Mouse (Mus musculus) cortical plate, adult 2 months (tissue): ENCODE measurements at regions not wholly inside any gene's neighbourhood (a gene's known extent, or its start where the extent isn't known, plus 50 kb on each side); places are given as distances from the start of the nearest gene placed in this dataset.

Experiments
- H3K27ac ChIP-seq: fragments of 200-500 bp; 2 replicates; pipeline ENCODE4 v1.5.1; 2012; ENCODE audit warnings: low read length, control low read depth, inconsistent platforms; ENCODE audit not compliant: insufficient read depth
- H3K4me1 ChIP-seq: fragments of 200-500 bp; 2 replicates; pipeline ENCODE4 v1.6.1; 2011; ENCODE audit warnings: low read length; ENCODE audit not compliant: control insufficient read depth, insufficient read depth
- H3K4me3 ChIP-seq: fragments of 200-500 bp; 2 replicates; pipeline ENCODE4 v1.5.1; 2011; ENCODE audit warnings: mild to moderate bottlenecking, low read length, control low read depth; ENCODE audit not compliant: insufficient read depth
- CTCF ChIP-seq: fragments of 200-500 bp; IDR thresholded peaks from 2 replicates; pipeline ENCODE4 v1.5.1; 2011; ENCODE audit warnings: mild to moderate bottlenecking, control low read depth, low read length; ENCODE audit not compliant: insufficient read depth; ENCODE audit errors: extremely low read depth
- POLR2A ChIP-seq: fragments of 200-500 bp; IDR thresholded peaks from 2 replicates; pipeline ENCODE4 v1.6.1; 2011; ENCODE audit warnings: mild to moderate bottlenecking, low read length, control low read depth; ENCODE audit not compliant: insufficient read depth; ENCODE audit errors: extremely low read depth

DNA sequence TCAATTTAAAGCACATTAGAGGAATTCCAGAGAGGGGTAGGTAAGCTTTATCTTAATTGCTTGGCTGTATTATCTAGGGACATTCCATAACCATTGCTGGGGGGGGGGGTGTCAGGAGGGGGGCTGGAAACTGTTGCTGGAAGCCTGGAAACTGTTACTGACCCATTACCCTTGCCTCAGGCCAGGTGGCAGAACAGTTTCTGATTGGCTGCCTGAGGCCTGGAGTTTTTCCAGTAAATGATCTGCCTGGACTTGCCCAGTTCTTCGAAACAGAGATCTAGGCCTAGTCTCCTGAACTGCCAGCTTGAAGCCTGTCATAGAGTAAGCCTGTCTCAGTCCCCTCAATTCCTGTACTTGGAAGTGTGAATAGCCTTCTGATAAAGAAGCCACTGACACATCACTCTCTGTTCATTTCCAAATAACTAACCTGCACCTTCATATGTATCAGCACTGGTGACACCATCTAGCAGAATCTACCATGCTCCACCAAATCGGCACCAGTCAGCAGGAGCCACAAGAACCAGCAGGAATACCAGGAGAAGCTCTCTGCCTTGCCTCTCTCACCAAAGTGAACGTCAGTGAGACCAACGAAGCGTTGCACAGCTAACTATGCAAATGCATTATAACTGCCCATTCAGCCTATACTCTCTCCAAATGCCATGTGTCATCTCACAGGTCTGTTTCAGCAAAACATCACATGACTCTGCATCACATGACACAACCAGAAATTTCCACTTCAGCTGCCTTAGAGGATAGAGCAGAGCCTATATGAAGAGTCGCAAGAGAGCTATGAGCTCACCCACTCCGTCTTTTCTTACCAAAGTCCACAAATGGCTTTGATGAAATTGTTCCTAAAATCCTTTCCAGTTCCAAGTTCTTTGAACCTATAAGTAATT lies 200.7 kb downstream of the Sp3 start:
- Histone ChIP-seq H3K4me1 (no peaks in the 10 kb centered on the region), H3K4me3 (no peak overlapping the region), H3K27ac (no peak overlapping the region)
- TF ChIP-seq POLR2A (no peak), CTCF (no peak)

GRCm38 (mm10) chr2:72781369-72782275 lies 198.6 kb downstream of the Sp3 start:
- Histone ChIP-seq H3K4me1 (no peaks in the 10 kb centered on the region), H3K27ac (no peak overlapping the region), H3K4me3 (no peak overlapping the region)
- no peak for TF ChIP-seq CTCF
- TF ChIP-seq POLR2A, result no peak

DNA sequence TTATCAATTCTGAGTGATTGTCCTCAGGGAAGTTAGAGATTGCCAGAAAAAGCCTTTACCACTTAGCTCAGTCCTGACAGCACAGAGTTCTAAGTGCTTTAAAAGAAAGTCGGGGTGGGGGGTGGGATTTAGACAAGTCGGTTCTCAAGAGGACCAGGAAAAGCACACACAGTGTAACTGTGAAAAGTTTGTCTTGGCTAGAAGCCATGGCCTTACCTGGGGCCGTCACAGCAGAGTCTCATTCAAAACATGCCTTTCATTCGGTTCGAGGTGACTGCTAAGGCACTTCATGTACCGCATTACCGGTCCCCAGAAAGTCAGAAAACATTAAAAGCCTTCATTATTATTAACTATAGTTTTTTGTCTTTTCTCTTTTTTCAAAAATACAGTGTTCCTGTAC lies 197.9 kb downstream of the Sp3 start:
- TF ChIP-seq CTCF, result no peak
- TF ChIP-seq POLR2A, result no peak
- Histone ChIP-seq H3K4me1 (no peaks in the 10 kb centered on the region), H3K27ac (no peak overlapping the region), H3K4me3 (no peak overlapping the region)

DNA sequence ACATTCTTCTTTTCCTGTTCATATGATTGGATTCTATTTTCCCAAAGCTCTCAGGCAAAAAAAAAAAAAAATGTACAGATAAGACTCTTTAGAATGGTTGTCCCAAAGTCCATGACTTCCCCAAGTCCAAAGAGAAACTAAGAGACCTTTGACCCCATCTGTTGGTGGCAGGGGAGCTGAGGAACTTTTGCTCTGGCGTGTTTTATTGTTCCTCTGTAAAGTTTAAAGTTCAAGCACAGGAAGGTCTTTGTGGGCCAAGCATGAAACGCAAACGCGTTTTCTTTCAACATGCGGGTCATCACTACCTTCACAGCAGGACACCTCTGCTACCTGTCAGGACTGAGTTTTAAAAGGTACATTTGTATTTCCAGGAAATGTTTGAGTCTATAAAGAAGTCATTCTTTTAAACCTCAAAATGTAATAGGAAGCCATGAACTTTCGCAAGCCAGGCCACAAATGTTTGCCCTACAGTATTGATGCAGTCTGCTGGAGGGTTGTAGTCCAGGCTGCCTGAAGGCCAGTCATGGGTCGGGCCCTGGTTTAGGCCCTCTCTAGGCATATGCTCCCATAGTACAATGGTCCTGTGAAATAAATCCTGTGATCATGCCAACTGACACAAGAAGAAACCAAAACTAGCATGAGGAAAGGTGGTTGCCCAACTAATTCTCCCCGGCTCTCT lies 194.7 kb downstream of the Sp3 start:
- Histone ChIP-seq H3K4me3 (no peak overlapping the region), H3K4me1 (no peaks in the 10 kb centered on the region), H3K27ac (no peak overlapping the region)
- TF ChIP-seq CTCF (no peak), POLR2A (no peak)

DNA sequence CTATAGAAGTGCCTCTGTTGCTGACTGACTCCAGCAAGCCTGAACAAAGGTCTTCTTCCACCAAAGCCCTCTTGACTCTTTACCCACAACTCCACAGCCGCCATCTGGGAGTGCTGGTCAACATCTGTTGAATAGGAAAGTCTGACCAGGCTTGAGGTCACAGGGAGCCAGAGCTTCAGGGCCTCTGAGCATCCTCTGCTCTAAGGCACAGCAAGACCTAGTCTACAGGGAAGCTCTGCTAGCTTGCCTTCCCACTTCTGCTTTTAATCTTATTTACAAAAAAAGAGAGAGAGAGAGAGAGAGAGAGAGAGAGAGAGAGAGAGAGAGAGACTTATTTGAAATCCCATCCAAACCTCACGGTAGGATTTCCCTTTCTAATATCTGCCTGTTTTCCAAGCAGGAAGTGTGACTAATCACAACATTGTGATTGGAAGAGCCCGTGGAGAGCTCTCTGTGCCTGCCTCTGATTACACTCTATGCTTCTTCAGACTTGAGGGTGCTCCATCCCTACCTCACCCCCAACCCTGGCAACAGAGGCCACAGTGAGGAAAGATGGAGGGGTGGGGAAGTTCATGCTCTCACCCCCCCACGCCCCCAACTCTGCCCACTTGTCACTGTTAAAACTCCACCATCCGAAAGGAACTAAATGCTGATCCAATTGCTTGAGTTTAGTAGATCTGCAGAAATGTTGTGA lies 194.1 kb downstream of the Sp3 start:
- H3K27ac ChIP-seq, result no peak overlapping the region
- H3K4me3 ChIP-seq, result no peak overlapping the region
- no peak for TF ChIP-seq CTCF
- no peak for TF ChIP-seq POLR2A
- H3K4me1 ChIP-seq, result no peaks in the 10 kb centered on the region

GRCm38 (mm10) chr2:72787616-72788015 lies 192.6 kb downstream of the Sp3 start:
- Histone ChIP-seq H3K27ac (no peak overlapping the region), H3K4me1 (no peaks in the 10 kb centered on the region), H3K4me3 (no peak overlapping the region)
- no peak for TF ChIP-seq POLR2A
- TF ChIP-seq CTCF, result no peak

GRCm38 (mm10) chr2:72791496-72791895 lies 188.8 kb downstream of the Sp3 start:
- H3K4me3 ChIP-seq, result no peak overlapping the region
- no peaks in the 10 kb centered on the region for H3K4me1 ChIP-seq
- TF ChIP-seq CTCF (no peak), POLR2A (no peak)
- H3K27ac ChIP-seq, result no peak overlapping the region

DNA sequence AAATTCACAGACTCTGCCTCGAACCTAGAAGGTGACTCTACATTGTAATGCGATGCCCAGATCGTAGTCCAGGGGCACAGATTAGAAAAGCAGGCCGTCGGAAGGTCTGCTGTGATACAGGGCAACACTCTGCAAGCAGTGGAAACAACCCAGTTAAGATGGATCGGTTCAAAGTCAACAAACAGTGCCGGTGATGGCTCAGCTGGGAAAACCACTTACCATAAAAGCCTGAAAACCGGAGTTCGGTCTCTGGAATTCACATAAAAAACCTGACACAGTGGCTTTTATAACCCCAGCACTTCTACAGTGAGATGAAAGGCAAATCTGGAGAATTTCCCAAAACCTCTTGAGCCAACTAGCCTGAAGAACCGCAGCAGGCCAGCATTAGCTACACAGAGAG lies 186.8 kb downstream of the Sp3 start:
- H3K4me3 ChIP-seq, result no peak overlapping the region
- H3K27ac ChIP-seq, result no peak overlapping the region
- no peaks in the 10 kb centered on the region for H3K4me1 ChIP-seq
- TF ChIP-seq CTCF, result no peak
- TF ChIP-seq POLR2A, result no peak

DNA sequence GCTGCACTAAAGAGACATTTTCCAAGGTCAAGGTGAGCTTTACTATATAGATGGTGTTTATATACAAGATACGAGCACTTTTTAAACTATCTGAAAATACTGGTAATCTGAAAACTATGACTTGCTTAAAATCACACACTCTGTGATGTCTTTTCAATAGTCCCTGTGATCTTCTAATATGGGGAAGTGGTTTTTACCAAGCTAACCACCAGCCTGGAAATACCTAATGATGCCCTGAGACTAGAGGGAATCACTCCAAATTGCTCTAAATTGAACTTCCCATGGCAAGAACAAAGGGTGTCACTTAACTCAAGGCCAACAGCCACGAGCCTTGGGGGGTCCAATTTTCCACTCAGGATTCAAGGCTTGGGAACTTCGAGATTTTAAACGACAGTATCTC lies 185.7 kb downstream of the Sp3 start:
- no peak for TF ChIP-seq CTCF
- TF ChIP-seq POLR2A, result no peak
- Histone ChIP-seq H3K4me1 (no peaks in the 10 kb centered on the region), H3K27ac (no peak overlapping the region), H3K4me3 (no peak overlapping the region)

DNA sequence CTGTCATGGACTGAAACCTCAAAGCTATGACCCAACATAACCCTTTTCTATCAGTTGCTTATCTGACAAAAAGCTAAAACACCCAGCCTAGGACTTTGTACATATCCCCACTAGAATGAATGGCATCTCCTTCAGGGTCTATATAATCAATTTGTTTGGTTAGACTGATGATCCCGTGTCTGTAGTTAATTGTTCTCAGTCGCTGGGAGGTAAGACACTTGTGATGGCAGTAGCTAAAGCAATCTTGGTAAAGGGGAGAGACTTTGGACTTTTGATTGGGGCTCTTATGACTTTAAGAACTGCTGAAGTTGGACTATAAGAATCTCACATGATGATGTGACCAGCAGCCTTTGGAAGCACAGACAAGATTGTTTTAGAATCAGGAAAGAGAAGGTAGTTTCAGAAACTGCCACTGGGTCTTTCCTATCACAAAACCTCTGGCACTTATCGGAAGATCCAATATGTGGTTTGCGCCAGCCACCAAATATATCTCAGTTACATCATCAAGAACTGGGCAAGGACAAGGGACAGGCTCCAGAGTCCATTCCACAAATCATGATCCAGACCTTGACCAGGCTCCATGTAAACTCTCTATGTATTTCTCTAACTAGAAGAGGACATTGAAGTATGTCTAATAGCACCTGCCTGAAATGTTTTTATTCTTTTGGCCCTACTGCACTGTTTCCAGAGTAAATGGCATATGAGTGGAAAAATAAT lies 183.1 kb downstream of the Sp3 start:
- Histone ChIP-seq H3K27ac (no peak overlapping the region), H3K4me1 (no peaks in the 10 kb centered on the region), H3K4me3 (no peak overlapping the region)
- TF ChIP-seq POLR2A (no peak), CTCF (no peak)
